Mouse (Mus musculus) liver, embryonic 12.5 days (tissue): ENCODE results near the gene AC109138.7. TPM values are rescaled to one million over a fixed set of nuclear protein-coding genes. Genes with fewer than 3 reads are reported as not detected.

Source experiments
- ATAC-seq: fragments of 200-750 bp; cut with Nextera tagmentation; 2 replicates; pipeline ENCODE4 v1.8.0; 2017; ENCODE audit warnings: moderate number of reproducible peaks, mild to moderate bottlenecking, moderate library complexity
- H3K27ac ChIP-seq: fragments of 300-500 bp; sonication (generic); 2 replicates; pipeline ENCODE4 v1.5.1; 2016; ENCODE audit warnings: mild to moderate bottlenecking
- H3K27me3 ChIP-seq: fragments of 300-500 bp; sonication (generic); replicated peaks from 2 replicates; pipeline ENCODE4 v1.6.1; 2016; ENCODE audit warnings: mild to moderate bottlenecking, moderate library complexity
- H3K36me3 ChIP-seq: fragments of 300-500 bp; sonication (generic); 2 replicates; pipeline ENCODE4 v1.6.1; 2016; ENCODE audit warnings: mild to moderate bottlenecking, moderate library complexity
- H3K4me1 ChIP-seq: fragments of 300-500 bp; sonication (generic); 2 replicates; pipeline ENCODE4 v1.6.1; 2016
- H3K4me2 ChIP-seq: fragments of 300-500 bp; sonication (generic); 2 replicates; pipeline ENCODE4 v1.6.1; 2016; ENCODE audit warnings: mild to moderate bottlenecking, moderate library complexity
- H3K4me3 ChIP-seq: fragments of 300-500 bp; sonication (generic); 2 replicates; pipeline ENCODE4 v1.5.1; 2016; ENCODE audit warnings: mild to moderate bottlenecking, moderate library complexity
- H3K9ac ChIP-seq: fragments of 300-500 bp; sonication (generic); 2 replicates; pipeline ENCODE4 v1.6.1; 2016; ENCODE audit warnings: mild to moderate bottlenecking, moderate library complexity
- H3K9me3 ChIP-seq: fragments of 300-500 bp; sonication (generic); replicated peaks from 2 replicates; pipeline ENCODE4 v1.6.1; 2016; ENCODE audit warnings: mild to moderate bottlenecking, moderate library complexity
- WGBS: fragments of 180-500 bp; shearing (Covaris S2); methylation state at CpG from one replicate; pipeline ENCODE4 v1.1.7; 2016; ENCODE audit not compliant: insufficient replicate concordance; 5-methylcytosine and 5-hydroxymethylcytosine counted together
- microRNA-seq: library from miRNA; unstranded; fragments of <30 nt; microRNA quantifications from one replicate; pipeline ENCODE4, GENCODE M21; 2017
- polyA plus RNA-seq: library from polyadenylated mRNA; unstranded; fragments of >200 nt; fragmentation: Nextera tagmentation; extraction: Ambion mirVana; gene quantifications from 2 replicates; pipeline ENCODE4 v1.2.1, GENCODE M21; 2016

Gene AC109138.7
- polyA plus RNA-seq, 1 experiment from 2014 or later: not detected

DNA sequence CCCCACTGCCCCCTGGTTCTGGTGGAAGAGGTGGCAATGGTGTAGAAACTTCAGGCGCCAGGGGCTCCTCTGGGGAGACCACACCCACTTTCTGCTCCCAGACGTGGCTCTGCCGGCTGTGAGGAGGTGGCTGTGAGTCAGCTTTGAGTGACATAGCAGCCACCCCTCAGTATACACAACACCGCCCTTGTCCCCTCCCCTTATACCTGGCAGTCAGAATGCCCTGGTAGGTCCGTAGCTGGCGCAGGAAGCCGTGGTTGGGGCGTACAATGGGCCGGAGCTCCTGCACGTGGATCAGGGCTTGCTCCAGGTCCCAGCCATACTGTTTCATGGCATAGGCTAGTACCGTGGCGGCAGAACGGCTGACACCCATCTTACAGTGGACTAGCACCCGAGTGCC is 49.5 kb downstream of the AC109138.7 start:
- 56% methylated on average over 14 of the region's 14 CpGs for WGBS
- Histone ChIP-seq H3K4me1 (peaks cover 9% of the 10 kb centered on the region), H3K27me3 (peaks cover 31% of the 10 kb centered on the region), H3K27ac (no peak overlapping the region), H3K4me3 (no peak overlapping the region), H3K9ac (no peak overlapping the region), H3K4me2 (no peak overlapping the region), H3K36me3 (no peaks in the 10 kb centered on the region), H3K9me3 (no peaks in the 10 kb centered on the region)
- ATAC-seq: no peak

DNA sequence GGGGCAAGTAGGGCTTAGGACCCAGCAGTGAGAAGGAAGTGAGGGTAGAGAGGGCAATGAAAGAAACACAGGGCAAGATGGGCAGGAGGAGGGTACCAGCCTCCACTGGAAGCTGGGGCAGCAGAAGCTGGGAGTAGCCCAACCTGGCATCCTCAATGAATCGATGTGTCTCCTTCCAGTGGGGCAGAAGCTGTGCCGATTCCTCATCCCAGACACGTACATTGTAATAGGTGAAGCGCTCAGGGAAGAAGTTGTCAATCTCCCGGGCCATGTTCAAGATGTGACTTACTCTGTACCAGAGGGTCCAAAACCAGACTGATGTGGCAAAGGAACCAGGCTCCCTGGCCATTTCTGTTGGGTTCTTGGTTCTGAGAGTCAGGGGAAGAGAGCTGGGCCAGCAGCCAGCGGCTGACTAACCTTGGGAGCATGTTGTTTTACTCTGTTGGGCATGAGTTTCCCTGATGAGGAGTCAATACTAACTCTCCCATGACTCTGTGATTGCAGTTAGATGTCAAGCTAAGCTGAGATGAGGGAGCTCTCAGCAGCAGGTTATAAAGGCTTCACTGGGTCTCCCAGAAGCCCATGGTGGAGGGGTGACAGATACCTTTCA is 50.1 kb downstream of the AC109138.7 start:
- H3K4me2 ChIP-seq: no peak overlapping the region
- H3K9me3 ChIP-seq: no peaks in the 10 kb centered on the region
- no peaks in the 10 kb centered on the region for H3K36me3 ChIP-seq
- no peak for ATAC-seq
- H3K9ac ChIP-seq: no peak overlapping the region
- H3K4me1 ChIP-seq: peaks cover 15% of the 10 kb centered on the region
- no peak overlapping the region for H3K4me3 ChIP-seq
- WGBS: 79% methylated on average over 6 of the region's 6 CpGs
- peaks cover 37% of the 10 kb centered on the region for H3K27me3 ChIP-seq
- no peak overlapping the region for H3K27ac ChIP-seq

DNA sequence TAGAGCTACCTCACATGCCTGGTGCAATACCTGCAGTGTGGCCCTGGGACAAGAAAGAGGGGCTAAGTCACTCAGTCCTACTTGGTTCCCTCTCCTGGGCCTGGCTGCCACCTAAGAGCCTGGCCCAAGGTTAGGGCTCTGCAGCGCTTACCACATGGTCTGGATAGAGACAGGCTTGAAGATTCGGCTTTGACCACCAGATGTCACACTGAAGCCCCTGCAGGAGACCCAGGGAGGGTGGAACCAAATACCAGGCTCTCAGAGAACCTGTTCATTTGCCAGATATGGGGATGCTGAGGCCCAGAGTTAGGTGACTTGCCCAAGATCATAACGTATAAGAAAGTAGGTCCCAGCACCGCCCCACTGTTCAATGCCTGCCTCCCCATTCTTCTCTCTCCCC is 51.8 kb downstream of the AC109138.7 start:
- no peak overlapping the region for H3K27ac ChIP-seq
- no peaks in the 10 kb centered on the region for H3K9me3 ChIP-seq
- no peak overlapping the region for H3K9ac ChIP-seq
- peaks cover 54% of the 10 kb centered on the region for H3K27me3 ChIP-seq
- H3K36me3 ChIP-seq: no peaks in the 10 kb centered on the region
- no peak overlapping the region for H3K4me2 ChIP-seq
- no peak for ATAC-seq
- WGBS: 59% methylated on average over 4 of the region's 4 CpGs
- peaks cover 15% of the 10 kb centered on the region for H3K4me1 ChIP-seq
- H3K4me3 ChIP-seq: no peak overlapping the region

DNA sequence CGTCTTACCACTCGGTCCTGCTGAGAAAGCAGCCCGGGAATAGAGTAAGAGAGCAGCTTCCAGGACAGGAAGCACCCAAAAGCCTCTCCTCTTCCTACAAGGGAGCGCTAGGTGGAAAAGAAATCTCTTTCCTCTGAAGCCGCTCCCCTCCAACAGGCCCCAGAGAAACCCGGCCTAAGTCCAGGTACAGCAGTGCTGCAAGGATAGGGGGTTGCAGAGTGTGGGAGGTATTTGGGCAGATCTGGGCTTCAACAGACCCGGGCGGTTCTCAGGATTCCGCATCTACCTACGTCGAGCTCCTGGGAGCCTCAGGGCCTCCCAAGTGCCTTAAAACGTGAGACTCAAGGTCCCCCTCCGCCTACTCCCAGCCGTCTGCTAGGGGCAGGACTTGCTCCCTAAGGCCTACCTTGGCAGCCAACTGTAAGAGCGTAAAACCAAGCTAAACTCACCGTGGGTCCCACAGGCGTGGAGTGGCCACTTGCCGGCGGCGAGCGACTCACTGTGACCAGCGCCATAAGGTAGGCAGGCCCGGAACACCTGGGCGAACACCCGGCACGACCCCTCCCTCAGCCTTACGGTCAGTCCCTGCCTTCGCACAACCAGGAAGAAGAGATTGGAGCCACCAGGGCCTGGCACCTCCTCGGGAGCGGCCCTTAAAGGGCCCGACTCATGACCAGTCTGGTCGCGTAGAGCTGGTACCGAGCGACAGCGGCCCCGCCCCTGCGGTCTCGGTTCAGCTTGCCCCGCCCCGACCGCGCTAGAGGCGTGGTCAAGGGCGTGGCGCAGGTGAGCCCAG is 54.6 kb downstream of the AC109138.7 start, which contains the start of gene Ssh3:
Gene Ssh3, minus strand, starts transcription at position 615 of the 796 bp plus-strand sequence.
- peak within 1 kb of the TSS; percentile 49 for H3K4me3 ChIP-seq
- H3K9ac ChIP-seq: peak within 1 kb of the TSS; percentile 52
- H3K4me1 ChIP-seq: peaks cover 15% of the 10 kb centered on the region
- ATAC-seq: peak; percentile 80
- peaks cover 58% of the 10 kb centered on the region for H3K27me3 ChIP-seq
- no peak within 1 kb of the TSS for H3K27ac ChIP-seq
- no peaks in the 10 kb centered on the region for H3K36me3 ChIP-seq
- H3K4me2 ChIP-seq: peak within 1 kb of the TSS; percentile 71
- WGBS: 11% methylated on average over 46 of the region's 46 CpGs
- H3K9me3 ChIP-seq: no peaks in the 10 kb centered on the region

DNA sequence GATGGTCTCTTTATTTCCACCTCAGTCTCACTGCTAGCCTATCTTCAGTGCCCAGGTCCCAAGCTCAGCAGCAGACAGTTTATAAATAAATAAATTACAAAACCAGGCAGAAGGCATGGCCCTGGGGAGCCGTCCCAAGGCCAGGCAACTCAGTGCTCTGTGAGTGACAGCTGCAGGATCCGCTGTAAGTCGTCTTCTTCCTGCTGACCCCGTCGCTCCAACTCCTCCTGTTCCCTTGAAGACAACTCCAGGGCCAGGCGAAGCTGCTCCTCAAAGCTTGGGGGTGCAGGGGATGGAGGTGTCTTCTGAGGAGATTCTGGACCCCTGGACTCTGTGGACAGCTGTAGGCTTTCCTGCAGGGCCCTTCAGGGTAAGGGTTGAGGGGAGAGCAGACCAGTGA is 56.0 kb downstream of the AC109138.7 start:
- Histone ChIP-seq H3K9ac (no peak overlapping the region), H3K27me3 (peaks cover 52% of the 10 kb centered on the region), H3K27ac (no peak overlapping the region), H3K4me3 (no peak overlapping the region), H3K4me1 (peaks cover 15% of the 10 kb centered on the region), H3K9me3 (no peaks in the 10 kb centered on the region), H3K4me2 (no peak overlapping the region), H3K36me3 (no peaks in the 10 kb centered on the region)
- 55% methylated on average over 6 of the region's 6 CpGs for WGBS
- ATAC-seq: no peak

DNA sequence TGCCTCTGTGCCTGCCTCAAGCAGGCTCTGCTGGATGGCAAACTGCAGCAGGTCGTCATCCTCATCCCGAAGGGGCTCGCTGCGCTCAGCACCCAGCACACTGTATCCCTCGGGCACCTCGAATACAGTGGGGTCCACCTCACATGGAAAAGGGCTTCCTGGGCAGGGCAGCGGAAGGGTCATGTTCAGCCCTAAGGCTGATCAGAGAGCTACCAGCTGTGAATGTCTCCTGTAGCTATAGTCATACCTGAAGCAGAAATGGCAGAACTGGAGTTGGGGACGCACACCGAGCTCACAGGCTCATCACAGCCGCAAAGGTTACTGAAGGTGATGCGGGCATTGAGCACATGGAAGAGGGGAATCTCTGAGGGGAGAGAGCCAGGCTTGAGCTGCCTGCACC is 56.8 kb downstream of the AC109138.7 start:
- Histone ChIP-seq H3K9me3 (no peaks in the 10 kb centered on the region), H3K36me3 (no peaks in the 10 kb centered on the region), H3K27me3 (peaks cover 52% of the 10 kb centered on the region), H3K4me1 (peaks cover 15% of the 10 kb centered on the region), H3K4me3 (no peak overlapping the region), H3K9ac (no peak overlapping the region), H3K27ac (no peak overlapping the region), H3K4me2 (no peak overlapping the region)
- WGBS: 88% methylated on average over 11 of the region's 11 CpGs
- ATAC-seq: no peak

DNA sequence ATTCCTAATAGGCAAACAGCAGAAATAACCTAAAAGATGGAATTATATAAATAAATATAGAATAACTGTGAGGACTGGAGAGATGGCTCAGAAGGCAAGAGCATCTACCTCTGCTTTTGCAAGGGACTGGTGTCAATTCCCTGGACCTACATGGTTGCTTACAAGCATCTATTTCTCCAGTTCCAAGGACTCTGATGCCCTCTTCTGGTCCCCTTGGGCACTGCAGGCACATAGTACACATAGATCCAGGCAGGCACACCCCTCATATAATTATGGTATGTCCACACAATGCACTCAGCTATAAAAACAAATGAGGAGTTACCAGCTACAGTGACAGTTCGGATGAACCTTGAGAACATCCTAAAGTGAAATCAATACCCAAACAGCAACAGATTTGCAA is 65.3 kb downstream of the AC109138.7 start:
- ATAC-seq: no peak
- no peak overlapping the region for H3K4me2 ChIP-seq
- WGBS: 69% methylated on average over 1 of the region's 1 CpGs

DNA sequence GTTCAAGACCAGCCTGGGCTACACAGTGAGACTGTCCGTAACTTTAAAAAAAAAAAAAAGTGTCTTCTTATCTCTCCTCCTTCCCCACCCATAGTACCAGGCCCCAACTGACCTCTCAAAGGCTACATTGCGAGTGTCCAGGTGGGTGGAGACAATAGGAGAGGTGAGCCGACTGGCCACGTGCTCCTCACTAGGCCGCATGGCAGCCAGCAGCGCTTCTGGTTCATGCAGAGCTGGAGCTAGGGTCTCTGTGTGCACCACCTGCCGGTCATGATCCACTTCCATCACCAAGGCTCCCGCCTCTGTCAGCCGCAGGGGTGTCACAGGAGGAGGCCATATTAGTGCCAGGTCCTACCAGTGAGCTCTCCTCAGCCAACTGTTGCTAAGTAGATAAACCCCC is 66.3 kb downstream of the AC109138.7 start:
- Histone ChIP-seq H3K4me1 (peaks cover 17% of the 10 kb centered on the region), H3K27ac (no peak overlapping the region), H3K4me2 (no peak overlapping the region), H3K9ac (no peak overlapping the region), H3K9me3 (no peaks in the 10 kb centered on the region; the same call in 1 of the 2 replicates), H3K27me3 (peaks cover 13% of the 10 kb centered on the region), H3K36me3 (peaks cover 5% of the 10 kb centered on the region), H3K4me3 (no peak overlapping the region)
- WGBS: 83% methylated on average over 9 of the region's 9 CpGs
- ATAC-seq: no peak

More for the DNA sequence above, 65.3 kb downstream of the AC109138.7 start:
- peaks cover 13% of the 10 kb centered on the region for H3K27me3 ChIP-seq
- H3K4me3 ChIP-seq: no peak overlapping the region
- H3K4me1 ChIP-seq: peaks cover 17% of the 10 kb centered on the region
- no peak overlapping the region for H3K27ac ChIP-seq
- no peaks in the 10 kb centered on the region; the same call in 1 of the 2 replicates for H3K9me3 ChIP-seq
- no peaks in the 10 kb centered on the region for H3K36me3 ChIP-seq
- no peak overlapping the region for H3K9ac ChIP-seq

Small RNAs within 50 kb of the gene (microRNA-seq; reads per million reads assigned to microRNA genes)
- gene Gm26115 (not detected), gene Mir6985 (not detected)

Other genes starting within 250 kb of the AC109138.7 start
- 0.14 and 0.22 TPM in 2 replicates for gene Aldh3b2, start 242.0 kb upstream of the AC109138.7 start, polyA plus RNA-seq
- 9.1 and 10.0 TPM in 2 replicates for gene Acy3, start 227.8 kb upstream of the AC109138.7 start, polyA plus RNA-seq
- 1.2 and 1.3 TPM in 2 replicates for gene Tbx10, start 221.6 kb upstream of the AC109138.7 start, polyA plus RNA-seq
- gene Nudt8, start 213.8 kb upstream of the AC109138.7 start, polyA plus RNA-seq: 18.6 and 21.0 TPM in 2 replicates
- 0.85 and 1.1 TPM in 2 replicates for gene Gm49405, start 213.7 kb upstream of the AC109138.7 start, polyA plus RNA-seq
- 1.3 and 1.5 TPM in 2 replicates for gene Doc2g, start 211.0 kb upstream of the AC109138.7 start, polyA plus RNA-seq
- 186 and 187 TPM in 2 replicates for gene Ndufv1, start 201.6 kb upstream of the AC109138.7 start, polyA plus RNA-seq
- gene Gstp1, start 176.4 kb upstream of the AC109138.7 start, polyA plus RNA-seq: 583 and 622 TPM in 2 replicates
- gene Gstp2, start 168.3 kb upstream of the AC109138.7 start, polyA plus RNA-seq: 6.2 and 7.3 TPM in 2 replicates
- 15.0 and 18.5 TPM in 2 replicates for gene Gstp3, start 154.8 kb upstream of the AC109138.7 start, polyA plus RNA-seq
- gene Cabp2, start 132.8 kb upstream of the AC109138.7 start, polyA plus RNA-seq: 0.37 and 0.53 TPM in 2 replicates
- gene Cdk2ap2, start 117.2 kb upstream of the AC109138.7 start, polyA plus RNA-seq: 93.2 and 101 TPM in 2 replicates
- gene Pitpnm1, start 114.4 kb upstream of the AC109138.7 start, polyA plus RNA-seq: 4.8 and 5.0 TPM in 2 replicates
- gene Aip, start 88.5 kb upstream of the AC109138.7 start, polyA plus RNA-seq: 42.0 and 43.6 TPM in 2 replicates
- not detected in 2 replicates for gene Gpr152, start 74.6 kb upstream of the AC109138.7 start, polyA plus RNA-seq
- 0.06 and 0.07 TPM in 2 replicates for gene Cabp4, start 70.3 kb upstream of the AC109138.7 start, polyA plus RNA-seq
- gene Coro1b, start 65.7 kb upstream of the AC109138.7 start, polyA plus RNA-seq: 86.5 and 86.9 TPM in 2 replicates
- 24.3 and 26.2 TPM in 2 replicates for gene Ptprcap, start 60.8 kb upstream of the AC109138.7 start, polyA plus RNA-seq
- 39.1 and 39.4 TPM in 2 replicates for gene Rps6kb2, start 51.0 kb upstream of the AC109138.7 start, polyA plus RNA-seq
- gene Carns1, start 38.9 kb upstream of the AC109138.7 start, polyA plus RNA-seq: 0.93 and 1.3 TPM in 2 replicates
- gene Tbc1d10c, start 23.1 kb upstream of the AC109138.7 start, polyA plus RNA-seq: 4.3 and 4.9 TPM in 2 replicates
- 572 and 577 TPM in 2 replicates for gene Ppp1ca, start 22.3 kb upstream of the AC109138.7 start, polyA plus RNA-seq
- gene Rad9a, start 12.7 kb upstream of the AC109138.7 start, polyA plus RNA-seq: 26.5 and 26.8 TPM in 2 replicates
- gene Clcf1, start 119 bp upstream of the AC109138.7 start, polyA plus RNA-seq: 0.73 and 1.3 TPM in 2 replicates
- gene Pold4, start 17.5 kb downstream of the AC109138.7 start, polyA plus RNA-seq: 12.8 and 13.2 TPM in 2 replicates
- 2.2 and 2.6 TPM in 2 replicates for gene Ssh3, start 54.8 kb downstream of the AC109138.7 start, polyA plus RNA-seq
- gene Ankrd13d, start 68.8 kb downstream of the AC109138.7 start, polyA plus RNA-seq: 0.99 and 1.4 TPM in 2 replicates
- 15.7 and 17.9 TPM in 2 replicates for gene Grk2, start 91.9 kb downstream of the AC109138.7 start, polyA plus RNA-seq
- gene Kdm2a, start 183.9 kb downstream of the AC109138.7 start, polyA plus RNA-seq: 25.4 and 28.1 TPM in 2 replicates
- gene Rhod, start 225.1 kb downstream of the AC109138.7 start, polyA plus RNA-seq: 7.8 and 8.1 TPM in 2 replicates